Mouse (Mus musculus) C2C12 (cell line): ENCODE measurements around the gene Gnmt. TPM values are rescaled to one million over a fixed set of nuclear protein-coding genes. Genes with fewer than 3 reads are reported as not detected.

ENCODE experiments used
- H3K27me3 ChIP-seq: one replicate; pipeline ENCODE4 v1.6.1; 2011; ENCODE audit not compliant: control insufficient read depth, insufficient read depth, insufficient read length
- H3K36me3 ChIP-seq: one replicate; pipeline ENCODE4 v1.6.1; 2011; ENCODE audit not compliant: control insufficient read depth, insufficient read depth
- H3K4me3 ChIP-seq: one replicate; pipeline ENCODE4 v1.5.1; 2011; ENCODE audit warnings: mild to moderate bottlenecking, control low read depth; ENCODE audit not compliant: poor library complexity, insufficient read depth, severe bottlenecking
- H3K79me2 ChIP-seq: one replicate; pipeline ENCODE4 v1.6.1; 2011; ENCODE audit not compliant: control insufficient read depth, insufficient read depth
- H3K79me3 ChIP-seq: one replicate; pipeline ENCODE4 v1.6.1; 2011; ENCODE audit warnings: low read depth, control low read depth
- H3ac ChIP-seq: one replicate; pipeline ENCODE3; 2011; ENCODE audit warnings: low read depth; ENCODE audit not compliant: control insufficient read depth, insufficient read length
- CEBPB ChIP-seq: IDR thresholded peaks from one replicate; pipeline ENCODE4 v1.6.1; 2011; ENCODE audit warnings: low read depth, mild to moderate bottlenecking, control low read depth, moderate library complexity
- CTCF ChIP-seq: IDR thresholded peaks from one replicate; pipeline ENCODE4 v1.5.1; 2011; ENCODE audit not compliant: control insufficient read depth, insufficient read depth, insufficient read length
- FOSL1 ChIP-seq: IDR thresholded peaks from one replicate; pipeline ENCODE4 v1.8.0; 2011; ENCODE audit warnings: mild to moderate bottlenecking, low read length; ENCODE audit not compliant: poor library complexity, insufficient read depth, severe bottlenecking
- MAX ChIP-seq: IDR thresholded peaks from one replicate; pipeline ENCODE4 v1.6.1; 2011; ENCODE audit warnings: mild to moderate bottlenecking, control low read depth
- MYOD1 ChIP-seq: IDR thresholded peaks from one replicate; pipeline ENCODE4 v1.6.1; 2011; ENCODE audit warnings: low read depth; ENCODE audit not compliant: control insufficient read depth, insufficient read length
- MYOG ChIP-seq: IDR thresholded peaks from one replicate; pipeline ENCODE4 v1.6.1; 2011; ENCODE audit not compliant: control insufficient read depth, insufficient read length; ENCODE audit errors: extremely low read depth
- USF1 ChIP-seq: IDR thresholded peaks from one replicate; pipeline ENCODE4 v1.6.1; 2011; ENCODE audit warnings: low read depth, mild to moderate bottlenecking, control low read depth, moderate library complexity
- polyA plus RNA-seq: library from polyadenylated mRNA; unstranded; fragments of >200 nt; fragmentation: generic; extraction: Trizol; gene quantifications from one replicate; pipeline ENCODE4 v1.2.1, GENCODE M21; 2012; ENCODE audit warnings: missing spikeins

Gene Gnmt
- polyA plus RNA-seq, 1 experiment: 0.08 TPM

DNA sequence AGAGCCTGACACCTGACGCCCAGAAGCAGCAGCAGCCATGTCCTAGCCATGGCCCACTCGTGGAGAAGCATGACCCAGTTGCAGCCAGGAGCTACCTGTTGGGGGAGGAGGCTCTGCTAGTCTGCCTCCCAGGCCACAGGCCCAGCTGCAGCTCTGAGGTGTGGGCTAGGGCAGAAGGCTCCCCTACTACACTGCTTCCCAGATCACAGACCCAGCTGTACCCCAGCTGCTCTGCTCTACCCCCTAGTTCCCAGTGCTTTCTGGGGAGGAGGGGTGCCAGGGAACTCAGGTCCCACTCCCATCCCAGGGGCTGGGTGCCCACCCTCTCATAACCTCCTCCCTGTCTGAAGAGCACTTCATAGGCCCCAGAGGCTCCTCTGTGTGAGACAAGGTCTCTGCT, 34.6 kb upstream of the Gnmt start, which contains the start of gene Ptcra:
TSS of gene Ptcra (minus strand) at position 169 of the 400 bp plus-strand sequence.
- H3K79me3 ChIP-seq: no peaks in the 10 kb centered on the region
- TF ChIP-seq FOSL1 (no peak), MYOG (no peak), MAX (no peak), USF1 (no peak), MYOD1 (no peak)
- no peak within 1 kb of the TSS for H3ac ChIP-seq
- no peaks in the 10 kb centered on the region for H3K79me2 ChIP-seq
- H3K36me3 ChIP-seq: no peaks in the 10 kb centered on the region
- H3K27me3 ChIP-seq: peaks cover 4% of the 10 kb centered on the region
- H3K4me3 ChIP-seq: no peak within 1 kb of the TSS

DNA sequence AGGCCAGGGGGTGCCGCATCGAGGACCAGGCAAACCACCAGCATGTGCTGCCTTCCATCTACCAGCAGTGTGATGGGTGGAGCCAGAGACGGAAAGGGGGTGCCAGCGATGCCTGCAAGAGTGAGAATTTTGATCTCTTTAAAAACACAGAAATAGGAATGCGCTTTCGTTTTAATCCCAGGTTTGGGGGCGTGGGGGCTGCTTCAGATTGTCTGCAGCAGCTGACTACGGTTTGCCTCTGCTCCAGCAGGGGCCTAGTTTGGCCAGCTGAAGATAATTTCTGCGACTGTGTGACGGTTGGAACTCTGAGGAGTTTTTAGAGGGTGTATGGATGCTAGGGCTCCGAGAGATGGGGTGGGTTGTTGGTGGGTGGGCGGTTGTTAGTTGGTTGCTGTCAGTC, 29.8 kb upstream of the Gnmt start:
- no peak overlapping the region for H3K4me3 ChIP-seq
- H3K36me3 ChIP-seq: no peaks in the 10 kb centered on the region
- H3K27me3 ChIP-seq: peaks cover 3% of the 10 kb centered on the region
- H3K79me3 ChIP-seq: no peaks in the 10 kb centered on the region
- TF ChIP-seq CEBPB (no peak), CTCF (no peak), MYOG (no peak), MYOD1 (no peak), MAX (no peak), USF1 (no peak), FOSL1 (no peak)
- H3K79me2 ChIP-seq: no peaks in the 10 kb centered on the region
- no peak overlapping the region for H3ac ChIP-seq

DNA sequence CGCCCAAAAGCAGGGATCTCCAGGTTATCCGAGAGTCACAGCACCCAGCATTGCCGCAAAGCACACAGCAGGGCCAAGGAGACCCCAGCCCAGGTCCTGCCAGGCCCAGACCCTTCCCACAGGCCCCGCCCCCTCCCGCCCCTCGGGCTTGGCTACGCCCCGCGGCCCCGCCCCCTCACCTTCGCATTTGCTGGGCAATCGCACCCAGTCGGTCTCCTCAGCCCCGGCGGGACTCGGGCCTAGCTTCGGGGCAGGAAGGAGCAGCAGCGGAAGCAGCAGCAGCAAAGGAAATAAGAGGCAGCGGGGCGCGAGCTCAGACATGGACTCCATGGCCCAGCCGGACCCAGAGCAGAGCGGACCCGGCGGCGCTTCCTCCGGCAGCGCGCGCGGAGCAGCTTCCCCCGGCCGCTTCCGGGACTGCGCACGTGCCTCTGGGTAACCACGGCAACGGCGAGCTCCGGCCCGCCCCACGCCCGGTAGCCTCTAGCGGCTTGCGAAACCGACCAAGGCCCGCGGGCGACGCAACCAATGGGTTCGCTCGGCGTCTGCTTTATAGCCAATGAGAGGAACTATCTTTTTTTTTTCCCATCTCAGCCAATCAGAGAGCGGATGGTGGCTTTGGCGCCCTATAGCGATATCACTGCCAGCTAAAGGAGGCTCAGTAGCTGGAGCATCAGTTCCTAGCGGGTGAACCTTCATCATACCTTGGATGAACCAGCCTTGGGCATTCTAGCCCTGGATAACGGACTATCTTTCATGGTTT, 23.0 kb upstream of the Gnmt start, which contains the start of gene Cnpy3:
TSS of gene Cnpy3 (minus strand) at position 421 of the 763 bp plus-strand sequence.
- peaks cover 44% of the 10 kb centered on the region for H3K79me2 ChIP-seq
- peaks cover 28% of the 10 kb centered on the region for H3K79me3 ChIP-seq
- peak; percentile 93 for TF ChIP-seq MAX
- peak; percentile 73 for TF ChIP-seq CEBPB
- peak; percentile 82 for TF ChIP-seq USF1
- TF ChIP-seq MYOG: no peak
- no peak for TF ChIP-seq MYOD1
- no peak for TF ChIP-seq CTCF
- no peak for TF ChIP-seq FOSL1
- H3K27me3 ChIP-seq: peaks cover 1% of the 10 kb centered on the region
- peak within 1 kb of the TSS; percentile 53 for H3K4me3 ChIP-seq
- no peaks in the 10 kb centered on the region for H3K36me3 ChIP-seq
- H3ac ChIP-seq: peak within 1 kb of the TSS; percentile 55

DNA sequence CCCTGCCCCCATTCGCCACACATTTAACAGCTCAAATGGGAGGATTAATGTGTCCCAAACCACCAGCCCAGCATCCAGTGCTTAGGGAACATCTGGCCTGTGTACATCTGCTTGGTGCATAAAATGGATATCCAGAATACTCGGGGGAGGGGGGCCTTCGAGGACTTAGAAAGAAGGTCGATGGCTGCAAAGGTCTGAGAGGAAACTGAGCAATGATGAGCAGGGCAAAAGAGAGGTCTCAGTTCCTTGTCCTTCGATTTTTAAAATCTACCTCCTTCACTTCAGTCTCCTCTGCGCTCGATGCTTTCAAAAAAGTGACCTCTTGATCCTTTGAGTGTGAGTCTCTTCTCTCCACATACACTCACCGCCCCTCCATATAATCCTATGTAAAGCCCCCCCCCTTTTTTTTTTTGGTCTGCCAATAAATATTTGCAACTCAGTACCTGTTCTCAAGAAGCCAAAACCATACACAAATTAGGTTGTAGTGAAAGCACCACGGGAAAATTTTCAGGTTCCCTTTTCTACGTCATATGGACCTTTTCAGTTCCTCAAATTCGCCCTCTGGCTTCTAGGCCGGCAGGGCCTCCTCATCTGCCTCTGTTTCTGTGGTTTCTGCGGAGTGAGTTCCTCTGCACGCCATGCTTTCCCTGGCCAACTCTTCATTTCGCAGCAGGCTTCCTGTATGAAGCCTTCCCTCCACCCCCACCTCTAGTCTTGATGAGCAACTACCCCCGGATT, 22.3 kb upstream of the Gnmt start:
- Histone ChIP-seq H3K79me2 (peaks cover 44% of the 10 kb centered on the region), H3K27me3 (no peaks in the 10 kb centered on the region), H3K79me3 (peaks cover 28% of the 10 kb centered on the region), H3K36me3 (peaks cover 4% of the 10 kb centered on the region), H3K4me3 (peak overlapping the region; percentile 53), H3ac (peak overlapping the region; percentile 55)
- TF ChIP-seq FOSL1 (no peak), MYOG (no peak), USF1 (no peak), MYOD1 (no peak), CEBPB (no peak), MAX (no peak), CTCF (no peak)

DNA sequence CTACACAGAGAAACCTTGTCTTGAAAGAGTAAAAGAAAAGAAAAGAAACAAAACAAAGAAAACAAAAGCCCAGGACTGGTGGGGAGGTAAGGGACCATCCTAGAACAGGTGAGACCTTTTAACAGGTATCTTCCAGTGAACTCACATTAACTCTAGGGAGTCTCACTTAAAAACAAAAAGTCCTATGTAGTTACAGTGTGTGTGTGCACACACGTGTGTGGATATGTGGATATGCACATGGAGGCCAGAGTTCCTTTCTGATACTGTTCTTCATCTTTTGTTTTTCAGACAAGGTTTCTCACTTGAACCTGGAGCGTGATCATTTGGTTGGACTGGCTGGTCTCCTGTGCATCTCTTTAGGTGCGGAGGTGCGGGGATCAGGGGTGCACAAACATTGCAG, 21.6 kb upstream of the Gnmt start:
- no peak overlapping the region for H3ac ChIP-seq
- H3K27me3 ChIP-seq: no peaks in the 10 kb centered on the region
- H3K4me3 ChIP-seq: peak overlapping the region; percentile 53
- H3K36me3 ChIP-seq: peaks cover 7% of the 10 kb centered on the region
- no peak for TF ChIP-seq USF1
- TF ChIP-seq MYOD1: no peak
- no peak for TF ChIP-seq MYOG
- no peak for TF ChIP-seq FOSL1
- no peak for TF ChIP-seq CTCF
- no peak for TF ChIP-seq MAX
- TF ChIP-seq CEBPB: no peak
- H3K79me3 ChIP-seq: peaks cover 28% of the 10 kb centered on the region
- H3K79me2 ChIP-seq: peaks cover 44% of the 10 kb centered on the region
